Mouse (Mus musculus): ENCODE measurements around the gene Lad1. TPM values are rescaled to one million over a fixed set of nuclear protein-coding genes. Genes with fewer than 3 reads are reported as not detected.

Lad1 gene
- polyA plus RNA-seq, 1 experiment from 2014 or later, result 128 TPM

DNA sequence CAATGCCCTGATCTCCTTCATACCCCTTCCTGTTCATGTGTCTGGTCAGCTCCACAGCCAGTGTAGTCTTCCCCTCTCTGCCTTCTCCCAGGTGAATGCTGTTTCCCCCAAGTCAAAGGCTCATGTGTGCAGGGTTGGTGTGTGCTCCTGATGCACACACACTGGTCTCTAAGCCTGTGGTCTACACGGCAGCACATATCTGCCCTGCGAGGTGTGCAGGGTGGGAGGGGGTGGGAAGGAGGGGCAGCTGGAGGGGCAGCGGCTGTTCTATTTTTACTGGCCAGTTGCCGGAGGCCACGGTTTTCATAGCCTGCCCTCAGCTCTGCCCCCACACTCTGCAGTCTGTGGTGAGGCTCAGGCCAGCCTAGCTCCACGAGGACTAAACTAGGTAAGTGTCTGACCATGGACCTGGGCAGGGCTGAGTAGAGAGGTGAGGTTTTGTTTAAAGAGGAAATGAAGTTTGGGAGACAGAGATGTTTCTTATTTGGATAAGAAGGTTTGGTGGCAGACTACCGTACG is 19.2 kb upstream of the Lad1 start:
- Histone ChIP-seq H3K27me3 (ENCODE audit: control insufficient read depth, insufficient read depth, low read length) (no peaks in the 10 kb centered on the region), H3K36me3 (ENCODE audit: control insufficient read depth, insufficient read depth, low read length) (no peaks in the 10 kb centered on the region), H3K9me3 (ENCODE audit: control insufficient read depth, low read length) (no peaks in the 10 kb centered on the region), H3K4me3 (ENCODE audit: low read depth, low read length) (no peak overlapping the region), H3K4me2 (replicated peaks; ENCODE audit: low read depth) (no peak overlapping the region), H3K9ac (ENCODE audit: low read length) (no peak overlapping the region), H3K27ac (replicated peaks) (no peak overlapping the region), H3K4me1 (replicated peaks; ENCODE audit: control insufficient read depth, insufficient read depth) (peaks cover 11% of the 10 kb centered on the region)
- no peak for DNase-seq (ENCODE audit: low spot score)
- 52% methylated on average over 8 of the region's 8 CpGs for WGBS
- TF ChIP-seq CTCF (IDR thresholded peaks at IDR 0.05; ENCODE audit: low read depth) (no peak), EP300 (optimal IDR thresholded peaks at IDR 0.05) (no peak)
- no peak for ATAC-seq (ENCODE audit: low FRiP score, low TSS enrichment)

DNA sequence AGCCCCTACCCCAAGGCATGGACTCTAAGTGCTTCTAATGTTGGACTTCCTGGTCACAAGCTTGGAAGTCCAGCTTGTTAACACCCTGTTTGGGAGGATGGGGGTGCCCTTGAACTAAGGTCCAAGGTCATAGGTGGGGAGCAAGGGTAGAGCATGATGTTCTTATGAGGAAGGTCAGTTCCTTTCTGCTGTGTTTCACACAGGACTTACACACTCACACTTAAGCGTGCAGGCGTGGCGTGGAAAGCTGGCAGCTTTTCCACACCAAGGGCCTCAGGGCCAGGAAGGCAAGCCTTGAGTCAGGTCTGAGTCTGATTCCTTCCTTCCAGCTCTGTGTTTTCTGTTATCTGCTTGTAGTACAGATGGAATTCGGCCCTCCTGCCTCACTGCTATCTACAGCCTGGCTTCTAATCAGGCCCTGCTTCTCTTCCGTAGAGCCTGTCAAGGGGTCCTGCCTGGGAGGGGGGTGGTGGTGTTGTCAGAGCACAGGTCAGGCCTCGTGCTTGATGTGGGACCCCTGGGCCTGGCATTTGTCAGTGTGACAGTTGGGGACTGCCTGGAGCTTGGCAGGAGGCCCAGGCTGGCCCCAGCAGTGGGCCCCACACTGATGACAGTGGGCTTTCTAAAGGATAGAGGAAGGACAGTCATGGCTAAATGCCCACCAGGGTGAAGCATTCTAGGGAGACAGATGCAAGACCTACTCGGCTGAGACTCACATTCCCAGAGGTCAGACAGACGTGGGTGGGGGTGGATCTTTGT is 18.0 kb upstream of the Lad1 start:
- no peaks in the 10 kb centered on the region for H3K27me3 ChIP-seq (ENCODE audit: control insufficient read depth, insufficient read depth, low read length)
- WGBS, result 25% methylated on average over 8 of the region's 8 CpGs
- no peak overlapping the region for H3K9ac ChIP-seq (ENCODE audit: low read length)
- H3K9me3 ChIP-seq (ENCODE audit: control insufficient read depth, low read length), result no peaks in the 10 kb centered on the region
- DNase-seq (ENCODE audit: low spot score) (no peak), ATAC-seq (ENCODE audit: low FRiP score, low TSS enrichment) (peak; percentile 41)
- H3K4me2 ChIP-seq (replicated peaks; ENCODE audit: low read depth), result no peak overlapping the region
- H3K4me1 ChIP-seq (replicated peaks; ENCODE audit: control insufficient read depth, insufficient read depth), result peaks cover 7% of the 10 kb centered on the region
- H3K4me3 ChIP-seq (ENCODE audit: low read depth, low read length), result no peak overlapping the region
- peak overlapping the region; percentile 67 for H3K27ac ChIP-seq (replicated peaks)
- TF ChIP-seq CTCF (IDR thresholded peaks at IDR 0.05; ENCODE audit: low read depth), result no peak
- TF ChIP-seq EP300 (optimal IDR thresholded peaks at IDR 0.05), result no peak
- H3K36me3 ChIP-seq (ENCODE audit: control insufficient read depth, insufficient read depth, low read length), result no peaks in the 10 kb centered on the region

- Histone ChIP-seq H3K9ac (ENCODE audit: low read length) (no peak overlapping the region), H3K36me3 (ENCODE audit: control insufficient read depth, insufficient read depth, low read length) (no peaks in the 10 kb centered on the region), H3K27me3 (ENCODE audit: control insufficient read depth, insufficient read depth, low read length) (no peaks in the 10 kb centered on the region), H3K4me2 (replicated peaks; ENCODE audit: low read depth) (no peak overlapping the region), H3K4me3 (ENCODE audit: low read depth, low read length) (no peak overlapping the region), H3K9me3 (ENCODE audit: control insufficient read depth, low read length) (no peaks in the 10 kb centered on the region), H3K27ac (replicated peaks) (no peak overlapping the region), H3K4me1 (replicated peaks; ENCODE audit: control insufficient read depth, insufficient read depth) (no peaks in the 10 kb centered on the region)
- DNase-seq (ENCODE audit: low spot score) (no peak), ATAC-seq (ENCODE audit: low FRiP score, low TSS enrichment) (no peak)
- 49% methylated on average over 10 of the region's 10 CpGs for WGBS
- no peak for TF ChIP-seq EP300 (optimal IDR thresholded peaks at IDR 0.05)
- no peak for TF ChIP-seq CTCF (IDR thresholded peaks at IDR 0.05; ENCODE audit: low read depth)
Observed at GRCm38 (mm10) chr1:135807546-135807945, 10.9 kb upstream of the Lad1 start.

DNA sequence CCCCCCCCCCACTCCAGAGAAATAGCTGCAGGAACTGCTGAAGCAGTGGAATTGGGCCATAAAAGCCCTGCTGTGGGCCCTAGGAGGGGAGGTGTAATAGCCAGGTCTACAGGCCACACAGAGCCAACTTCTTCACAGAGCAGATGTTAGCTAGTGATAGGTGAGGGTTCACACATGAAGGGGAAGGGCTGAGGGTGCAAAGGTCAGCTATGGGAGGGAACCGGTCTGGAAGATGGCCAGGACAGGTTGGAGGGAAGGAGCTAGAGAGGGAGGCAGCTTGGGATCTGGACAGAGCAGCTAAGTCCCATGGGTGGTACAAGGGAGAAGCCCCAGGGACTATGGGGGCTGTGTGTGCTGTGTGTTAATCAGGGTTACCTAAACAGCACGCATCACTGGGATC is 8.2 kb upstream of the Lad1 start:
- H3K9me3 ChIP-seq (ENCODE audit: control insufficient read depth, low read length), result no peaks in the 10 kb centered on the region
- no peak for DNase-seq (ENCODE audit: low spot score)
- H3K9ac ChIP-seq (ENCODE audit: low read length), result no peak overlapping the region
- no peak overlapping the region for H3K4me3 ChIP-seq (ENCODE audit: low read depth, low read length)
- WGBS, result 65% methylated on average over 2 of the region's 2 CpGs
- ATAC-seq (ENCODE audit: low FRiP score, low TSS enrichment), result no peak
- no peaks in the 10 kb centered on the region for H3K27me3 ChIP-seq (ENCODE audit: control insufficient read depth, insufficient read depth, low read length)
- no peak overlapping the region for H3K27ac ChIP-seq (replicated peaks)
- TF ChIP-seq CTCF (IDR thresholded peaks at IDR 0.05; ENCODE audit: low read depth) (no peak), EP300 (optimal IDR thresholded peaks at IDR 0.05) (no peak)
- H3K4me2 ChIP-seq (replicated peaks; ENCODE audit: low read depth), result no peak overlapping the region
- H3K4me1 ChIP-seq (replicated peaks; ENCODE audit: control insufficient read depth, insufficient read depth), result peaks cover 7% of the 10 kb centered on the region; the same call in 1 of the 2 replicates
- no peaks in the 10 kb centered on the region for H3K36me3 ChIP-seq (ENCODE audit: control insufficient read depth, insufficient read depth, low read length)

DNA sequence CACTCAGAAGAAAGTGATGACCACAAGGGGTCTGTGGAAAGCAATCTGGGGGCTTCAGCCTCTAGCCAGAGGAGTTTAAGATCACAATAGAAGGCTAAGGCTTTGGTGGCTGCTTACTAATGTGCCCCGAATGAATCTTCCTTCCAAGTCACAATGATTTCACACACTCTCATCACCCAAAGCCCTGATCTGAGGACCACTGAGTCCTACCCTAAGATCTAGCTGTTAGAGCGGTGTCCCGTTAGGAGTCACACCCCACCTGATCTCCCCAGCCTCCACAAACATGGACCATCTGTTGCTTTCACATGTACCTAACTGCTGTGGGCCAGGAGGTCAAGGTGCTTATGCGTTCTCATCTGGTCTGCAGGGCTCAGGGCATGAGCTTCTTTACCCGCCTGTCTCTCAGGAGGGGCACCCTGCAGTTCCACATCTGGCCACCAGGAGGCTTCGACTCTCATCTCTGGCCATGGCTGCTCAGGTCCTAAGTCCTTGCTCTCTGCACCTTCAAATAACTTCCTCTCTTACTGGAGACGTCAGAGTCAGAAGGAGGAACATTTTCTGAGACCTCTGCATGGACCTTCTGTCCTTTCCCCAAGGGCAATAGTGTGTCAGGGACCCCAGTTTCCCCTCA is 7.3 kb upstream of the Lad1 start:
- H3K9me3 ChIP-seq (ENCODE audit: control insufficient read depth, low read length), result no peaks in the 10 kb centered on the region
- peak overlapping the region; percentile 93 for H3K27ac ChIP-seq (replicated peaks)
- H3K9ac ChIP-seq (ENCODE audit: low read length), result no peak overlapping the region
- peak; percentile 22 for ATAC-seq (ENCODE audit: low FRiP score, low TSS enrichment)
- H3K27me3 ChIP-seq (ENCODE audit: control insufficient read depth, insufficient read depth, low read length), result no peaks in the 10 kb centered on the region
- 32% methylated on average over 7 of the region's 7 CpGs for WGBS
- no peak overlapping the region for H3K4me2 ChIP-seq (replicated peaks; ENCODE audit: low read depth)
- H3K36me3 ChIP-seq (ENCODE audit: control insufficient read depth, insufficient read depth, low read length), result no peaks in the 10 kb centered on the region
- DNase-seq (ENCODE audit: low spot score), result peak; percentile 87
- TF ChIP-seq CTCF (IDR thresholded peaks at IDR 0.05; ENCODE audit: low read depth) (peak; percentile 97), EP300 (optimal IDR thresholded peaks at IDR 0.05) (no peak)
- H3K4me3 ChIP-seq (ENCODE audit: low read depth, low read length), result no peak overlapping the region
- peaks cover 7% of the 10 kb centered on the region; the same call in 1 of the 2 replicates for H3K4me1 ChIP-seq (replicated peaks; ENCODE audit: control insufficient read depth, insufficient read depth)

- H3K9ac ChIP-seq (ENCODE audit: low read length), result no peak overlapping the region
- no peaks in the 10 kb centered on the region for H3K9me3 ChIP-seq (ENCODE audit: control insufficient read depth, low read length)
- no peak for TF ChIP-seq CTCF (IDR thresholded peaks at IDR 0.05; ENCODE audit: low read depth)
- no peak for TF ChIP-seq EP300 (optimal IDR thresholded peaks at IDR 0.05)
- DNase-seq (ENCODE audit: low spot score) (no peak), ATAC-seq (ENCODE audit: low FRiP score, low TSS enrichment) (peak; percentile 72)
- H3K27me3 ChIP-seq (ENCODE audit: control insufficient read depth, insufficient read depth, low read length), result no peaks in the 10 kb centered on the region
- peak overlapping the region; percentile 93 for H3K27ac ChIP-seq (replicated peaks)
- no peaks in the 10 kb centered on the region for H3K36me3 ChIP-seq (ENCODE audit: control insufficient read depth, insufficient read depth, low read length)
- WGBS, result 49% methylated on average over 3 of the region's 3 CpGs
- no peak overlapping the region for H3K4me3 ChIP-seq (ENCODE audit: low read depth, low read length)
- H3K4me1 ChIP-seq (replicated peaks; ENCODE audit: control insufficient read depth, insufficient read depth), result peaks cover 7% of the 10 kb centered on the region; the same call in 1 of the 2 replicates
- H3K4me2 ChIP-seq (replicated peaks; ENCODE audit: low read depth), result no peak overlapping the region
Observed at GRCm38 (mm10) chr1:135812205-135812604, 6.2 kb upstream of the Lad1 start.
